Mouse (Mus musculus) CH12.LX (cell line): ENCODE data around the gene Vrtn. TPM values are rescaled to one million over a fixed set of nuclear protein-coding genes. Genes with fewer than 3 reads are reported as not detected.

Experiments
- DNase-seq: peaks from one replicate; pipeline ENCODE4 v3.0.0-alpha.2; 2013; ENCODE audit errors: extremely low read depth
- H3K27ac ChIP-seq: 2 replicates; pipeline ENCODE4 v1.5.1; 2012; ENCODE audit warnings: low read depth, mild to moderate bottlenecking, control low read depth, moderate library complexity; ENCODE audit not compliant: insufficient read depth
- H3K27me3 ChIP-seq: replicated peaks from 2 replicates; pipeline ENCODE3; 2012; ENCODE audit warnings: inconsistent platforms
- H3K36me3 ChIP-seq, 2 experiments: replicated peaks in 1 of 2; 2 replicates each; pipeline versions ENCODE3 to v1.6.1; 2012; ENCODE audit warnings: inconsistent platforms in 1 of 2, low read length in 1 of 2, mild to moderate bottlenecking in 1 of 2, mixed read lengths in 1 of 2, moderate library complexity in 1 of 2; ENCODE audit not compliant: control insufficient read depth in 1 of 2, insufficient read depth in 1 of 2
- H3K4me1 ChIP-seq, 2 experiments: 2 replicates each; pipeline ENCODE4 v1.6.1; 2012; ENCODE audit warnings: inconsistent platforms in 1 of 2, moderate library complexity in 1 of 2; ENCODE audit not compliant: insufficient read depth in 2 of 2, control insufficient read depth in 1 of 2
- H3K4me2 ChIP-seq: 2 replicates; pipeline ENCODE4 v1.6.1; 2012; ENCODE audit warnings: low read depth, mild to moderate bottlenecking, control low read depth; ENCODE audit not compliant: poor library complexity, insufficient read depth, severe bottlenecking
- H3K4me3 ChIP-seq, 3 experiments: fragments of 150-350 bp in 1 of 3; sonication (generic) in 1 of 3; replicated peaks in 1 of 3; 2 replicates each; pipeline versions ENCODE3 to v1.5.1; 2011 to 2012; ENCODE audit warnings: low read depth in 2 of 3, low read length in 2 of 3, mild to moderate bottlenecking in 2 of 3, moderate library complexity in 2 of 3, control low read depth in 1 of 3, improper control_type of control experiment in 1 of 3, inconsistent platforms in 1 of 3, mixed read lengths in 1 of 3; ENCODE audit not compliant: poor library complexity in 1 of 3
- H3K79me2 ChIP-seq: replicated peaks from 2 replicates; pipeline ENCODE4 v1.6.1; 2012; ENCODE audit warnings: mild to moderate bottlenecking, moderate library complexity; ENCODE audit not compliant: control insufficient read depth, poor library complexity, insufficient read depth, severe bottlenecking; ENCODE audit errors: extremely low read depth
- H3K9ac ChIP-seq: 2 replicates; pipeline ENCODE4 v1.6.1; 2012; ENCODE audit warnings: low read depth, mild to moderate bottlenecking, control low read depth, moderate library complexity; ENCODE audit not compliant: insufficient read depth
- H3K9me3 ChIP-seq: replicated peaks from 2 replicates; pipeline ENCODE3; 2012; ENCODE audit warnings: low read length, inconsistent platforms, mixed read lengths
- CHD1 ChIP-seq: IDR thresholded peaks from 2 replicates; pipeline ENCODE4 v1.6.1; 2012; ENCODE audit warnings: low read depth, low read length, improper control_type of control experiment, inconsistent platforms
- CHD2 ChIP-seq: IDR thresholded peaks from 2 replicates; pipeline ENCODE4 v1.6.1; 2011; ENCODE audit warnings: low read length, improper control_type of control experiment
- CTCF ChIP-seq, 2 experiments: IDR thresholded peaks in 1 of 2; conservative IDR thresholded peaks in 1 of 2; 2 replicates each; pipeline ENCODE4 v1.5.1; 2011 to 2012; ENCODE audit warnings: low read depth in 2 of 2, low read length in 2 of 2, improper control_type of control experiment in 1 of 2, inconsistent platforms in 1 of 2, mild to moderate bottlenecking in 1 of 2, moderate library complexity in 1 of 2
- E2F4 ChIP-seq: IDR thresholded peaks from 2 replicates; pipeline ENCODE4 v1.6.1; 2011; ENCODE audit warnings: low read depth, low read length, improper control_type of control experiment; ENCODE audit not compliant: insufficient replicate concordance
- ELF1 ChIP-seq: IDR thresholded peaks from 2 replicates; pipeline ENCODE4 v1.6.1; 2014; ENCODE audit warnings: low read depth, mild to moderate bottlenecking, inconsistent platforms, low read length, improper control_type of control experiment
- EP300 ChIP-seq: IDR thresholded peaks from 2 replicates; pipeline ENCODE4 v1.6.1; 2011; ENCODE audit warnings: low read length, improper control_type of control experiment
- ETS1 ChIP-seq: conservative IDR thresholded peaks from 2 replicates; pipeline ENCODE4 v1.6.1; 2012; ENCODE audit warnings: low read depth, mild to moderate bottlenecking, inconsistent platforms, low read length, improper control_type of control experiment, moderate library complexity
- GABPA ChIP-seq: IDR thresholded peaks from 2 replicates; pipeline ENCODE4 v1.6.1; 2012; ENCODE audit warnings: low read depth, low read length, improper control_type of control experiment, inconsistent platforms; ENCODE audit not compliant: insufficient replicate concordance
- HCFC1 ChIP-seq: IDR thresholded peaks from 2 replicates; pipeline ENCODE4 v1.6.1; 2012; ENCODE audit warnings: low read depth, mild to moderate bottlenecking, inconsistent platforms, low read length, improper control_type of control experiment
- MXI1 ChIP-seq: IDR thresholded peaks from 2 replicates; pipeline ENCODE4 v1.6.1; 2011; ENCODE audit warnings: mild to moderate bottlenecking, low read depth, low read length, improper control_type of control experiment
- MYC ChIP-seq: IDR thresholded peaks from 2 replicates; pipeline ENCODE4 v1.6.1; 2011; ENCODE audit warnings: low read depth, mild to moderate bottlenecking, improper control_type of control experiment, low read length
- NRF1 ChIP-seq: IDR thresholded peaks from 2 replicates; pipeline ENCODE4 v1.6.1; 2014; ENCODE audit warnings: low read depth, mild to moderate bottlenecking, inconsistent platforms, low read length, improper control_type of control experiment, moderate library complexity
- POLR2A ChIP-seq: IDR thresholded peaks from 2 replicates; pipeline ENCODE4 v1.6.1; 2011; ENCODE audit warnings: low read depth, mild to moderate bottlenecking, improper control_type of control experiment, low read length
- RAD21 ChIP-seq: IDR thresholded peaks from 2 replicates; pipeline ENCODE4 v1.6.1; 2011; ENCODE audit warnings: low read depth, mild to moderate bottlenecking, low read length, improper control_type of control experiment, moderate library complexity
- SMC3 ChIP-seq: IDR thresholded peaks from 2 replicates; pipeline ENCODE4 v1.6.1; 2011; ENCODE audit warnings: low read depth, low read length, improper control_type of control experiment
- TBP ChIP-seq: conservative IDR thresholded peaks from 2 replicates; pipeline ENCODE4 v1.6.1; 2011; ENCODE audit warnings: low read depth, low read length, improper control_type of control experiment
- USF1 ChIP-seq: IDR thresholded peaks from 2 replicates; pipeline ENCODE4 v1.6.1; 2014; ENCODE audit warnings: low read depth, mild to moderate bottlenecking, inconsistent platforms, low read length, improper control_type of control experiment
- ZKSCAN1 ChIP-seq: IDR thresholded peaks from 2 replicates; pipeline ENCODE4 v1.6.1; 2012; ENCODE audit warnings: low read depth, inconsistent platforms, low read length, improper control_type of control experiment, borderline replicate concordance
- ZMIZ1 ChIP-seq: IDR thresholded peaks from 2 replicates; pipeline ENCODE4 v1.6.1; 2012; ENCODE audit warnings: low read depth, mild to moderate bottlenecking, inconsistent platforms, low read length, improper control_type of control experiment
- ZNF384 ChIP-seq: IDR thresholded peaks from 2 replicates; pipeline ENCODE4 v1.6.1; 2012; ENCODE audit warnings: low read depth, low read length, improper control_type of control experiment, inconsistent platforms
- dilution Hi-C: fragments of 300-500 bp; cut with MboI; formaldehyde crosslinking; loops from 2 replicates; pipeline ENCODE4 v1.14.3; 2020; ENCODE audit warnings: low sequenced_read_pairs; ENCODE audit not compliant: extremely low pct_unique_long_range_greater_than_20kb, extremely low pct_ligation_motif_present
- in situ Hi-C: fragments of 300-500 bp; cut with MboI; formaldehyde crosslinking; loops from 3 replicates; pipeline ENCODE4 v1.14.3; 2019; ENCODE audit warnings: low sequenced_read_pairs, low pct_ligation_motif_present, low pct_unique_long_range_greater_than_20kb, mixed read lengths
- polyA plus RNA-seq: library from polyadenylated mRNA; unstranded; fragments of >175 nt; gene quantifications from 2 replicates; pipeline ENCODE4 v1.2.1, GENCODE M21; 2012; ENCODE audit warnings: low read depth; ENCODE audit not compliant: insufficient read length
- total RNA-seq, 2 experiments: library from RNA; depleted of rRNA; stranded (reverse); fragments of 300-350 nt in 1 of 2; fragments of >200 nt in 1 of 2; gene quantifications; 2 replicates each; pipeline ENCODE4 v1.2.3; 2012 to 2014

Gene Vrtn
- total RNA-seq (2012; rRNA removed) (not detected in 2 replicates), total RNA-seq (2014; rRNA removed) (not detected in 2 replicates), polyA plus RNA-seq (not detected in 2 replicates)

DNA sequence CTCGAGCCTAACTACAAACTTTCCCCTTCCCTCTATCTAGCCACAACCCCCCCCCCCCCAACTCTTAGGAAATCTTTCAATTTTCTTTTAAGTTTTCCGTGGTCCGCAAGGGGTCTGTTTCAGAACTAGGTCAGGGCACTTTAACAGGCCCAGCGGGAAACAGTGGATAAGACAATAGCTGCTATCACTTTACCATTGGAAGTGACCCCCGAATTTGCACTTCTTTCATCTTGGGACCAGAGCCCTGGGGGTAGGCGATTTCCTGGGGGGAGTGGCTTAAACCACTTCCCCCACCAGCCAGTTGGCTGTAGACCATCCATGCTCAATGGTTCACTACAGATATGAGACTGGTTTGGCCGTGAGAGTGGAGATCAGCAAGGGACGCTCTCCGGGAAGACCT lies at the start of gene Vrtn:
Gene Vrtn, plus strand, starts transcription at position 366 of the 400 bp plus-strand sequence.
- Histone ChIP-seq H3K27me3 (peaks cover 3% of the 10 kb centered on the region), H3K36me3 (no peaks in the 10 kb centered on the region), H3K4me1 (0 out of 4 replicates have a peak, but pooled peaks cover 0 to 4% of the 10 kb centered on the region in 2 experiments), H3K9me3 (no peaks in the 10 kb centered on the region), H3K4me3 (no peak within 1 kb of the TSS), H3K9ac (no peak within 1 kb of the TSS), H3K79me2 (no peaks in the 10 kb centered on the region), H3K27ac (no peak within 1 kb of the TSS), H3K4me2 (no peak within 1 kb of the TSS)
- dilution Hi-C loops (no loop called here), in situ Hi-C loops (no loop called here)
- no peak for TF ChIP-seq ZMIZ1
- TF ChIP-seq ZKSCAN1 = no peak
- TF ChIP-seq RAD21 = no peak
- no peak for TF ChIP-seq USF1
- DNase-seq = no peak

DNA sequence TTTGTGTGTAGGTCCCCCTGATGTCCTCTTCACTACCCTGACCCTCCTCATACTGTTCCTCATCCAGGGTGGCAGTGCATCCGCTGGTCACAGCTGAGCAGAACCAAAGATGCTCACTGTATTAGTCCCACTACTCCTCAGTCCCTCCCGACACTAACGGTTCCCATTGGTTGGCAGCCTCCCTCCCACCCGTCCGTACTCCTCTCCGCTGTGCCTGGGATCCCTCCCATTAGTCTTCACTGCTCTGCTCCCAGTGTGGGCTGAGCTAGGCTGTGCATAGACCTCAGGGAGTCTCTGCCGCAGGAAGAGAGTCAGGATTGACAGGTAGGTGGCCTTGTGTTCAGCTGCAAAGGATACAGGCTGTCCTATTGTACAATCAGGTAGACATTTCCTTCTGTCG lies 42.5 kb upstream of the Vrtn start:
- H3K4me3 ChIP-seq = no peak overlapping the region
- no peak for DNase-seq
- peaks cover 0 to 15% of the 10 kb centered on the region in 2 experiments for H3K36me3 ChIP-seq
- no peaks in the 10 kb centered on the region for H3K9me3 ChIP-seq
- H3K4me1 ChIP-seq = peaks cover 0 to 5% of the 10 kb centered on the region in 2 experiments; a peak in 2 of 4 replicates
- no peak overlapping the region for H3K9ac ChIP-seq
- no peaks in the 10 kb centered on the region for H3K27me3 ChIP-seq
- in situ Hi-C loops = no loop called here
- dilution Hi-C loops = no loop called here
- no peak overlapping the region for H3K27ac ChIP-seq
- TF ChIP-seq USF1 (no peak), HCFC1 (no peak)
- no peak overlapping the region for H3K4me2 ChIP-seq
- H3K79me2 ChIP-seq = no peaks in the 10 kb centered on the region

DNA sequence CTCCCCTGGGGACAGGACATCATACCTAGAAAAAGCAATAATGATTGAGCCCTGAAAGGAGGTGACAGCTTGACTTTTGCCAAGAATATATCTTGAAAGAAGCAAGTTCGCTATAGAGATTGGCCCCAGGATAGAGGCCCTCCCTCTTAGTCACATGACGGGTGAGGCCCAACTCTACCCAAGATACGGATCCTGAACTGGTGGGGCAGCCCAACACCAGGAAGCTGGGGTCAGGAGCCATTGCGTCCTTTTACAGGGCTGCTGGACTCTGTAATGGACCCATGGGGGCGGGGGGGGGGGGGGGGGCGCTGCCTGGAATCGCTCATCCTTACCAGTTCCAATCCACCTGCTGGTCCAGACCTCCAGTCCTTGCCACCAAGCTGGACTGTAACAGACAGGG lies 36.8 kb upstream of the Vrtn start:
- in situ Hi-C loops = no loop called here
- Histone ChIP-seq H3K9me3 (no peaks in the 10 kb centered on the region), H3K27ac (no peak overlapping the region), H3K9ac (no peak overlapping the region), H3K4me1 (no peaks in the 10 kb centered on the region), H3K79me2 (no peaks in the 10 kb centered on the region), H3K4me3 (no peak overlapping the region), H3K36me3 (peaks cover 18 to 68% of the 10 kb centered on the region in 2 experiments), H3K4me2 (no peak overlapping the region), H3K27me3 (no peaks in the 10 kb centered on the region)
- TF ChIP-seq E2F4 (no peak), POLR2A (no peak), ZKSCAN1 (no peak), ETS1 (no peak), EP300 (no peak), HCFC1 (no peak), MYC (no peak), ZMIZ1 (no peak), NRF1 (no peak), SMC3 (no peak), CTCF (conservative IDR thresholded peaks at IDR 0.05 in 1 of 2, IDR thresholded peaks at IDR 0.05 in 1 of 2; ENCODE audit: low read depth in 2 of 2, low read length in 2 of 2) (no peak), ZNF384 (no peak), ELF1 (no peak), CHD2 (no peak), MXI1 (no peak), RAD21 (no peak), CHD1 (no peak), TBP (no peak), GABPA (no peak)
- dilution Hi-C loops = no loop called here
- DNase-seq = no peak
